Mouse (Mus musculus): ENCODE results near the gene Hpse2.

- TF ChIP-seq POLR2A (IDR thresholded peaks at IDR 0.05; ENCODE audit: low read depth, low read length) (no peak), CTCF (conservative IDR thresholded peaks at IDR 0.05; ENCODE audit: insufficient read depth, insufficient read length, low read depth, low read length) (no peak)
Measured at GRCm38 (mm10) chr19:42741884-42742283, 646.3 kb downstream of the Hpse2 start.

Data from kidney, adult 2 months (tissue).